Mouse (Mus musculus) T-helper 17 cell (primary cell): ENCODE measurements around the gene Smc6.

ENCODE experiments used
- in situ Hi-C, 2 experiments: fragments of 300-600 bp; cut with MboI, MseI; formaldehyde crosslinking; loops; 1 replicate in 1 of 2; 2 replicates in 1 of 2; pipeline ENCODE4 v1.15.1; 2025; ENCODE audit warnings: high pct_unique_total_duplicates in 2 of 2

Gene Smc6

GRCm38 (mm10) chr12:11279886-11280285 is 14.2 kb downstream of the Smc6 start:
- in situ Hi-C loops: no loop called here

GRCm38 (mm10) chr12:11281584-11281983 is 15.9 kb downstream of the Smc6 start:
- in situ Hi-C loops: no loop called here

GRCm38 (mm10) chr12:11286382-11286781 is 20.7 kb downstream of the Smc6 start:
- in situ Hi-C loops: no loop called here

DNA sequence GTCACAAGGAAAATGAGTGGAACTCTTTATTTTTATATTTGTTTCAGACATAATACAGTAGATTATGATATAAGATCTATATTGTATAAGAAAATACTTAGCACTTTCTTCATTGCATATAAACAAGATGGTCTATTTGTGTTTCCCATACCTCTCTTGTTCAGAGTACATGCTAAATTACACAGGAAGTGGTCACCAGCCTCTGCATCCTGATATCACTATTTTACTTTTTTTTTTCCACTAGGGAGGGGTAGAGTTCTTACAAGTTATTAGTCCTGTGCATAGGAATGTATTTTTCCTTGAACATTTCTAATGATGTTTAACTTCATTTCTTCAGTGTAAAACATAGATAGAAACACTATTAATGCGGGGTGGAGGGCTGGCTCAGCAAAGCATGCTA is 35.2 kb downstream of the Smc6 start:
- in situ Hi-C loops: loop anchor here (10.0 to 25.0 kb wide), 2 partner anchors 1934 to 1936 kb away; partner anchors contain the start of gene Ddx1 (in 1 of the 2)

- in situ Hi-C loops: loop anchor here (10.0 to 25.0 kb wide), 2 partner anchors 1928 to 1930 kb away; partner anchors contain the start of gene Ddx1 (in 1 of the 2)
These were observed 41.3 kb downstream of the Smc6 start for GRCm38 (mm10) chr12:11306753-11307645.

GRCm38 (mm10) chr12:11311106-11311505 is 45.4 kb downstream of the Smc6 start:
- in situ Hi-C loops: loop anchor here in 1 of 2 experiments (25.0 kb wide), 1 partner anchor 1926 kb away; the partner anchor contains the start of gene Ddx1

DNA sequence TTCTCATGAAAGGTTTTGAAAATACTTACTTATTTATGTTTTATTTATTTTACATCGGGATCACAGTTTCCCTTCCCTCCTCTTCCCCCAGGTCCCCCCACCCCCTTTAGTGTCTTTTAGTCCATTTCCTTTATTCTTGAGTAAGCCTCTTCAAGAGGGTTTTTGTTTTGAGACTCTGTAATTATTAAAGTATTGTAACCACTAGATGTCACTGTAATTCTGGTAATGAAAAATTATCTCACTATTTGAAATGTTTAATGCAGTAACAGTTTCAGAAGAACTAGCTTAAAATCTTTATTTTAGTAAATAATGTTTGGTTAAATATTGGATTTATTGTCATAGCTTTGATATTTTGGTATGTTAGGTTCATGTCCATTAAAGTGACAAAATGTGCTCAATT is 48.2 kb downstream of the Smc6 start:
- in situ Hi-C loops: loop anchor here in 1 of 2 experiments (25.0 kb wide), 1 partner anchor 1923 kb away; the partner anchor contains the start of gene Ddx1

DNA sequence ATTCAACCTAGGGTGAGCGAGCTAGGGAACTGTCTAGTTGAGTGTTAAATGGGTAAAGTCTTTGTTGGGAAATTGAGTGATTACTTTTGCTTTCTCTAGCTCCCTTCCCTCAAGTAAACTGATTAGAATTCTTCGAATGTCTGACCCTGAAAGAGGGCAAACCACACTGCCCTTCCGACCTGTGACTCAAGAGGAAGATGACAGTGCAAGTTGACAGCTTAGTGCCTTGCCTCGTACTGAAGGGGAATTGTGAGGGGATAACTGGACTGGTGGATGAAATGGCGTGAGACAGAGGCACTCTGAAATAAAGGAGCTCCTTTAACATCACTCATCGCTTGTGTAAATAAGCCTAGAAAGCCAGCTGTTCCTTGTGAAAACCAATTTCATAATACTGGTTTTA is 52.0 kb downstream of the Smc6 start:
- in situ Hi-C loops: loop anchor here in 1 of 2 experiments (25.0 kb wide), 1 partner anchor 1920 kb away; the partner anchor contains the start of gene Ddx1

DNA sequence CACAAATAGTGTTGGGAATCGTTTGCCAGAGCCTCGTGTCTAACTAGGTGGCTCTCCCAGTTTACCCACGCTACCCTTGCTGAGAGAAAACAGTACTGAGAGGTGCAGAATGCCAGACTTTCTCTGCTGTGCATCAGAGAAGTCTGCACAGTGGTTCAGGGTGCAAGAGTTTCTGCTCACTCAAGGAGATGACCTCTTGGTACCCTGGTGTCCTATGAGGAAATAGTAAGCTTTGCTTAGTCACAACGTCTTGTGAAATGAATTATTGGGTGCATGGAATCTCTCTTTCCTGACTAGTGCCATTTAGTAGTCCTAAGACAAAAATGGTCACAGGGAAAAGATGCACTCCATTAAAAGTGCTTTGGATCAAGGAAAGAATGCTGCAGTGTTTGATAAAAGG is 58.8 kb downstream of the Smc6 start:
- in situ Hi-C loops: loop anchor here (5.0 to 25.0 kb wide), 2 partner anchors 942 to 1913 kb away; partner anchors contain the start of gene Ddx1 (in 1 of the 2)

- in situ Hi-C loops: no loop called here
These were observed 60.8 kb downstream of the Smc6 start for GRCm38 (mm10) chr12:11326483-11326882.

DNA sequence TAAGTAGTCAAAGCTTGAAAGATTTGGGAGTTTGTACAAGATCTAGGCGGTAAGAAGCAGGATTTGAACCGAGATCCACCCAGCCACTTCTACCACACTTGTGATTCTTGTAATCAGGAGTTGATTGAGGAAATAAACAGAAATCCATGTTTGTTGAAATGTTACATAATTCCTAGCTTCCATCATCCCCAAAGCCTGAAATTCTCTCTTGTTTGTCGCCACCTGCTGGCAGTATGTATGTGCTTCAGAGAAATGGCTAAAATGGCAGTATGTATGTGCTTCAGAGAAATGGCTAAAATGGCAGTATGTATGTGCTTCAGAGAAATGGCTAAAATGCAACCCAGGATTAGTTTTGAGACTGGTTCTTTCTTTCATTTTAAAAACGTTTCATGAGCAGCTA is 71.2 kb downstream of the Smc6 start:
- in situ Hi-C loops: no loop called here

GRCm38 (mm10) chr12:11338251-11338650 is 72.6 kb downstream of the Smc6 start:
- in situ Hi-C loops: no loop called here

- in situ Hi-C loops: loop anchor here (5.0 to 10.0 kb wide), 3 partner anchors 145 to 983 kb away; no protein-coding TSS in a partner anchor
These were observed 76.4 kb downstream of the Smc6 start for GRCm38 (mm10) chr12:11342020-11342600.

- in situ Hi-C loops: loop anchor here (10.0 kb wide), 2 partner anchors 751 to 979 kb away; no protein-coding TSS in a partner anchor
These were observed 80.3 kb downstream of the Smc6 start for GRCm38 (mm10) chr12:11345963-11346362.

GRCm38 (mm10) chr12:11348423-11348822 is 82.7 kb downstream of the Smc6 start:
- in situ Hi-C loops: loop anchor here (10.0 kb wide), 2 partner anchors 754 to 976 kb away; no protein-coding TSS in a partner anchor

- in situ Hi-C loops: loop anchor here (10.0 kb wide), 3 partner anchors 755 to 975 kb away; no protein-coding TSS in a partner anchor
These were observed 84.2 kb downstream of the Smc6 start for GRCm38 (mm10) chr12:11349870-11350269.

GRCm38 (mm10) chr12:11350895-11351294 is 85.2 kb downstream of the Smc6 start:
- in situ Hi-C loops: loop anchor here in 1 of 2 experiments (10.0 kb wide), 1 partner anchor 794 kb away; no protein-coding TSS in a partner anchor

GRCm38 (mm10) chr12:11362435-11362834 is 96.7 kb downstream of the Smc6 start:
- in situ Hi-C loops: loop anchor here in 1 of 2 experiments (10.0 kb wide), 1 partner anchor 1612 kb away; no protein-coding TSS in a partner anchor

- in situ Hi-C loops: loop anchor here in 1 of 2 experiments (10.0 kb wide), 1 partner anchor 1610 kb away; no protein-coding TSS in a partner anchor
These were observed 99.2 kb downstream of the Smc6 start for GRCm38 (mm10) chr12:11364870-11365269.

- in situ Hi-C loops: loop anchor here in 1 of 2 experiments (10.0 kb wide), 1 partner anchor 1608 kb away; no protein-coding TSS in a partner anchor
These were observed 101.5 kb downstream of the Smc6 start for GRCm38 (mm10) chr12:11367099-11367765.
